Mouse (Mus musculus) CH12.LX (cell line): ENCODE results near the gene Sim1.

Source experiments
- CTCF ChIP-seq, 2 experiments: IDR thresholded peaks in 1 of 2; conservative IDR thresholded peaks in 1 of 2; 2 replicates each; pipeline ENCODE4 v1.5.1; 2011 to 2012; ENCODE audit warnings: low read depth in 2 of 2, low read length in 2 of 2, improper control_type of control experiment in 1 of 2, inconsistent platforms in 1 of 2, mild to moderate bottlenecking in 1 of 2, moderate library complexity in 1 of 2
- EP300 ChIP-seq: IDR thresholded peaks from 2 replicates; pipeline ENCODE4 v1.6.1; 2011; ENCODE audit warnings: low read length, improper control_type of control experiment
- GABPA ChIP-seq: IDR thresholded peaks from 2 replicates; pipeline ENCODE4 v1.6.1; 2012; ENCODE audit warnings: low read depth, low read length, improper control_type of control experiment, inconsistent platforms; ENCODE audit not compliant: insufficient replicate concordance
- MAFK ChIP-seq: IDR thresholded peaks from 2 replicates; pipeline ENCODE4 v1.6.1; 2011; ENCODE audit warnings: low read length, improper control_type of control experiment; ENCODE audit not compliant: insufficient replicate concordance
- NELFE ChIP-seq: IDR thresholded peaks from 2 replicates; pipeline ENCODE4 v1.6.1; 2011; ENCODE audit warnings: low read depth, low read length, improper control_type of control experiment
- NRF1 ChIP-seq: IDR thresholded peaks from 2 replicates; pipeline ENCODE4 v1.6.1; 2014; ENCODE audit warnings: low read depth, mild to moderate bottlenecking, inconsistent platforms, low read length, improper control_type of control experiment, moderate library complexity
- POLR2A ChIP-seq: IDR thresholded peaks from 2 replicates; pipeline ENCODE4 v1.6.1; 2011; ENCODE audit warnings: low read depth, mild to moderate bottlenecking, improper control_type of control experiment, low read length
- POLR2AphosphoS2 ChIP-seq: IDR thresholded peaks from 2 replicates; pipeline ENCODE4 v1.6.1; 2011; ENCODE audit warnings: low read depth, low read length, improper control_type of control experiment
- RCOR1 ChIP-seq: conservative IDR thresholded peaks from 2 replicates; pipeline ENCODE4 v1.6.1; 2012; ENCODE audit warnings: low read depth, mild to moderate bottlenecking, inconsistent platforms, low read length, improper control_type of control experiment
- USF1 ChIP-seq: IDR thresholded peaks from 2 replicates; pipeline ENCODE4 v1.6.1; 2014; ENCODE audit warnings: low read depth, mild to moderate bottlenecking, inconsistent platforms, low read length, improper control_type of control experiment
- ZKSCAN1 ChIP-seq: IDR thresholded peaks from 2 replicates; pipeline ENCODE4 v1.6.1; 2012; ENCODE audit warnings: low read depth, inconsistent platforms, low read length, improper control_type of control experiment, borderline replicate concordance
- ZMIZ1 ChIP-seq: IDR thresholded peaks from 2 replicates; pipeline ENCODE4 v1.6.1; 2012; ENCODE audit warnings: low read depth, mild to moderate bottlenecking, inconsistent platforms, low read length, improper control_type of control experiment
- ZNF384 ChIP-seq: IDR thresholded peaks from 2 replicates; pipeline ENCODE4 v1.6.1; 2012; ENCODE audit warnings: low read depth, low read length, improper control_type of control experiment, inconsistent platforms

DNA sequence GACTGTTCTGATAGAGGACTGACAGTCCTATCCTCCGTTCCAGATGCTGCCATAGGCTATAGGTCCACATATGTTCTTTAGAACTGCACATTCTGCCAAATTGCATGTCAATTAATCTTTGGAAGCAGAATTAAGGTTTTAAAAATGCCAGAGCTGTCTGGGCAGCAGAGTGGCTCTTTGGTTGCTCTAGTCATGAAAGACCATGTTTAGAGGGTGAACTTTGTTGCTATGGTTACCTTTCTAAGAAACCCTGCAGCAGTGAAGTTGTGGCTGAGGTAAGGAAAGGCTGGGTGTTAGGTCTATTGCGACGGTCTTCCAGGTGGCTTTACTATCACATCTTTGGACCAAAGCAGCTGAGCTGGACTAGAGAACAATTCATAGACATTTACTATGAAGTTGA, 113.2 kb downstream of the Sim1 start:
- TF ChIP-seq CTCF (conservative IDR thresholded peaks at IDR 0.05 in 1 of 2, IDR thresholded peaks at IDR 0.05 in 1 of 2; ENCODE audit: low read depth in 2 of 2, low read length in 2 of 2) (no peak), GABPA (no peak), POLR2AphosphoS2 (no peak), POLR2A (no peak), ZNF384 (no peak), NRF1 (no peak), ZKSCAN1 (no peak), ZMIZ1 (no peak), NELFE (no peak), RCOR1 (no peak), USF1 (no peak), MAFK (no peak), EP300 (no peak)
